Mouse (Mus musculus): ENCODE data around the gene Crisp2. TPM values are rescaled to one million over a fixed set of nuclear protein-coding genes. Genes with fewer than 3 reads are reported as not detected.

The Crisp2 gene
- total RNA-seq, 2 experiments from 2014 or later, result not detected

Other genes with a start within 250 kb of the Crisp2 start
- gene Esp6, start 245.5 kb downstream of the Crisp2 start, total RNA-seq (2021), result not detected
- gene Esp4, start 208.4 kb downstream of the Crisp2 start, total RNA-seq (2021), result not detected
- not detected for gene Esp3, start 174.9 kb downstream of the Crisp2 start, total RNA-seq (2021)
- gene Esp1, start 79.9 kb downstream of the Crisp2 start, total RNA-seq (2021), result not detected
- gene Rhag, start 4.1 kb upstream of the Crisp2 start, total RNA-seq (2021), result not detected
- under 1 TPM; 0.26 to 0.52 TPM for gene 9130008F23Rik, start 73.6 kb upstream of the Crisp2 start, total RNA-seq (2021)
- not detected for gene Glyatl3, start 107.3 kb upstream of the Crisp2 start, total RNA-seq (2021)
- gene Mut, start 127.7 kb upstream of the Crisp2 start, total RNA-seq (2021), result 100 to 1,000 TPM; 148 to 177 TPM
- 1 to 10 TPM; 5.7 to 6.6 TPM for gene Cenpq, start 128.0 kb upstream of the Crisp2 start, total RNA-seq (2021)